Mouse (Mus musculus): ENCODE measurements around the gene Ascl5.

- TF ChIP-seq MAFK (IDR thresholded peaks at IDR 0.05; ENCODE audit: borderline replicate concordance, low read depth, low read length) (peak; percentile 56; the same call in 1 of the 2 replicates), CTCF (IDR thresholded peaks at IDR 0.05 in 2 of 3, conservative IDR thresholded peaks at IDR 0.05 in 1 of 3; ENCODE audit: control insufficient read depth in 1 of 3, insufficient read depth in 1 of 3, low read depth in 2 of 3, low read length in 3 of 3, poor library complexity in 1 of 3, severe bottlenecking in 1 of 3) (no peak), NRF1 (IDR thresholded peaks at IDR 0.05; ENCODE audit: insufficient read depth, low read depth, low read length, poor library complexity, severe bottlenecking) (no peak), POLR2A (IDR thresholded peaks at IDR 0.05; ENCODE audit: control insufficient read depth in 1 of 2, insufficient read depth in 1 of 2, low read depth in 1 of 2, low read length in 2 of 2, poor library complexity in 1 of 2) (no peak), TAL1 (IDR thresholded peaks at IDR 0.05; ENCODE audit: low read length) (peak; percentile 75), RCOR1 (IDR thresholded peaks at IDR 0.05; ENCODE audit: low read depth, low read length) (peak; percentile 76), ZNF384 (IDR thresholded peaks at IDR 0.05; ENCODE audit: low read depth, low read length) (peak; percentile 89), UBTF (IDR thresholded peaks at IDR 0.05; ENCODE audit: borderline replicate concordance, insufficient read depth, low read depth, low read length) (no peak)
These were observed 35.7 kb upstream of the Ascl5 start for GRCm38 (mm10) chr1:136014796-136015502.

All from MEL (cell line).